Mouse (Mus musculus) small intestine, adult 2 months (tissue): ENCODE measurements around the gene Mettl1.

Source experiments
- CTCF ChIP-seq: fragments of 200-500 bp; IDR thresholded peaks from 2 replicates; pipeline ENCODE4 v1.5.1; 2012; ENCODE audit warnings: low read depth, mild to moderate bottlenecking, control low read depth, inconsistent platforms, low read length, moderate library complexity, mixed read lengths; ENCODE audit not compliant: insufficient replicate concordance, insufficient read length; ENCODE audit errors: extremely low read depth
- POLR2A ChIP-seq: fragments of 200-500 bp; IDR thresholded peaks from 2 replicates; pipeline ENCODE4 v1.6.1; 2012; ENCODE audit warnings: low read depth, mild to moderate bottlenecking, control low read depth, inconsistent platforms, low read length, moderate library complexity

DNA sequence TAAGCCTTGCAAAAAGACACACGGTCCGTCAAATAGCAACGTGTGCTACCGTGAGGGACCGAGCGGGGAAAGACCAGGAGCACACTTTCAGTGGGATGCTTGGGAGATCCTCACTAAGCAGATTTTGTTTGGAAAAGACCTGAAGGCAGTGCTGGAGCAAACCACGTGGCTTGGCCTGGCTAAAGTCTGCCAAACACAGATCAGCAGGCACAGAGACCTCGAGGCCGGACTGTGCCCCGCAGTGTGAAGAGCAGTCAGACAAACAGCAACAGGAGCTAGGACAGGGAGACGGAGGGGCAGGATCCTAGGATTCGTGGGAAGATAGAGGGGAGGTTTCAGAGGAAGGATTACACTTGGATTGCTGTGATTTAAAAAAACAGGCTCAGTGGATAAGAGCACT is 4.9 kb upstream of the Mettl1 start:
- TF ChIP-seq CTCF (no peak), POLR2A (no peak)
